ENCODE assay signal across 10 mouse cellular contexts in genomic region chr2:157807621-157808367, GRCm38 (mm10).
DNase-seq lines count a peak whose midpoint lies in the region; ATAC-seq and TF ChIP-seq lines count a peak whose summit lies in the region.
"Had no signal": no experiment of that assay in that cellular context is flagged by ENCODE, and none has a peak within 500 bp of the region (broad histone marks: within the 10 kb centered on the region; RNA-seq: fewer than 3 reads in every experiment).

No protein-coding gene starts in this region.

- TF ChIP-seq CTCF in lung, adult 2 months (IDR thresholded peaks at IDR 0.05; ENCODE audit: insufficient read depth, low read length) = no peak

- 66% methylated on average over 7 of the region's 7 CpGs for WGBS in kidney, embryonic 14.5 days
- 71% methylated on average over 7 of the region's 7 CpGs for WGBS in lung, adult 2 months

- peaks cover 15% of the 10 kb centered on the region; the same call in 1 of the 2 replicates for H3K36me3 ChIP-seq in kidney, embryonic 14.5 days (ENCODE audit: control insufficient read depth, insufficient read depth, low read length)

- H3K9me3 ChIP-seq in kidney, embryonic 14.5 days (ENCODE audit: control insufficient read depth, low read length) = no peaks in the 10 kb centered on the region
- H3K9me3 ChIP-seq: limb, embryonic 13.5 days had no signal

- no peaks in the 10 kb centered on the region for H3K27me3 ChIP-seq in kidney, embryonic 14.5 days (ENCODE audit: control insufficient read depth, insufficient read depth, low read length)
- H3K27me3 ChIP-seq: limb, embryonic 13.5 days had no signal

- H3K9ac ChIP-seq in kidney, embryonic 14.5 days (ENCODE audit: low read depth, low read length) = no peak overlapping the region
- H3K9ac ChIP-seq: limb, embryonic 13.5 days had no signal

- H3K4me2 ChIP-seq in kidney, embryonic 14.5 days (replicated peaks; ENCODE audit: low read depth, low read length) = no peak overlapping the region
- H3K4me2 ChIP-seq: limb, embryonic 13.5 days had no signal

- ATAC-seq in kidney, embryonic 14.5 days (ENCODE audit: low FRiP score, low TSS enrichment) = peak; percentile 86
- ATAC-seq in megakaryocyte, adult 5-6 weeks (ENCODE audit: poor library complexity, severe bottlenecking) = peak; percentile 52

- no peak for TF ChIP-seq POLR2A in lung, adult 2 months (IDR thresholded peaks at IDR 0.05; ENCODE audit: borderline replicate concordance, extremely low read depth, low read depth, low read length)

- no peak overlapping the region for H3K27ac ChIP-seq in kidney, embryonic 14.5 days (ENCODE audit: low read depth, low read length)
- H3K27ac ChIP-seq: limb, embryonic 13.5 days had no signal

- H3K4me1 ChIP-seq in kidney, embryonic 14.5 days (ENCODE audit: control insufficient read depth, insufficient read depth, low read length) = peaks cover 7% of the 10 kb centered on the region
- no peaks in the 10 kb centered on the region for H3K4me1 ChIP-seq in lung, adult 2 months (ENCODE audit: control insufficient read depth, insufficient read depth, low read length)

- DNase-seq in adrenal gland, adult 8-10 months = peak; percentile 7
- no peak for DNase-seq in adrenal gland, postnatal 25 days
- no peak for DNase-seq in kidney, postnatal 10 days
- peak; percentile 36 for DNase-seq in adipocyte (ENCODE audit: low spot score)
- no peak for DNase-seq in lung, adult 2 months
- no peak for DNase-seq in lung, postnatal 10 days

- no peak overlapping the region for H3K4me3 ChIP-seq in kidney, embryonic 14.5 days (ENCODE audit: low read length)
- no peak overlapping the region for H3K4me3 ChIP-seq in lung, adult 2 months (replicated peaks; ENCODE audit: extremely low read depth, low read depth, low read length)
- H3K4me3 ChIP-seq: limb, embryonic 13.5 days; myocyte had no signal

Comparison
In these comparisons a context has a peak if more than half of its experiments do, and no peak if none do; other contexts are left out.
1. DNase-seq: peak in adrenal gland, adult 8-10 months (single experiment) and adipocyte (single experiment); none in adrenal gland, postnatal 25 days (single experiment), kidney, postnatal 10 days (single experiment), lung, adult 2 months (single experiment) and lung, postnatal 10 days (single experiment).